Mouse (Mus musculus) forebrain, embryonic 14.5 days (tissue): ENCODE results near the gene Sorbs1. TPM values are rescaled to one million over a fixed set of nuclear protein-coding genes. Genes with fewer than 3 reads are reported as not detected.

Experiments
- ATAC-seq: fragments of 200-750 bp; cut with Nextera tagmentation; 2 replicates; pipeline ENCODE4 v1.8.0; 2017; ENCODE audit warnings: mild to moderate bottlenecking, moderate library complexity
- DNase-seq: peaks from one replicate; pipeline ENCODE4 v3.0.0-alpha.2; 2015; ENCODE audit warnings: low spot score
- H3K27ac ChIP-seq: fragments of 300-500 bp; sonication (generic); 2 replicates; pipeline ENCODE4 v1.5.1; 2014; ENCODE audit warnings: low read depth, mild to moderate bottlenecking, control low read depth, low read length, moderate library complexity
- H3K27me3 ChIP-seq: fragments of 300-500 bp; sonication (generic); replicated peaks from 2 replicates; pipeline ENCODE4 v1.6.1; 2014; ENCODE audit warnings: low read length, control low read depth, mixed read lengths; ENCODE audit not compliant: control insufficient read depth, insufficient read depth
- H3K36me3 ChIP-seq: fragments of 300-500 bp; sonication (generic); 2 replicates; pipeline ENCODE4 v1.6.1; 2014; ENCODE audit warnings: low read length, control low read depth; ENCODE audit not compliant: control insufficient read depth, insufficient read depth
- H3K4me1 ChIP-seq: fragments of 300-500 bp; sonication (generic); 2 replicates; pipeline ENCODE4 v1.6.1; 2014; ENCODE audit warnings: antibody characterized with exemption, low read length, control low read depth; ENCODE audit not compliant: control insufficient read depth, insufficient read depth
- H3K4me2 ChIP-seq: fragments of 300-500 bp; sonication (generic); 2 replicates; pipeline ENCODE4 v1.6.1; 2014; ENCODE audit warnings: mild to moderate bottlenecking, control low read depth, low read length
- H3K4me3 ChIP-seq: fragments of 300-500 bp; sonication (generic); 2 replicates; pipeline ENCODE4 v1.5.1; 2014; ENCODE audit warnings: low read depth, low read length, control low read depth
- H3K9ac ChIP-seq: fragments of 300-500 bp; sonication (generic); 2 replicates; pipeline ENCODE4 v1.6.1; 2014; ENCODE audit warnings: mild to moderate bottlenecking, low read length, control low read depth, moderate library complexity
- H3K9me3 ChIP-seq: fragments of 300-500 bp; sonication (generic); replicated peaks from 2 replicates; pipeline ENCODE4 v1.6.1; 2016; ENCODE audit warnings: low read length, control low read depth, mixed read lengths; ENCODE audit not compliant: control insufficient read depth
- WGBS: fragments of 180-500 bp; shearing (Covaris S2); extraction: QIAGEN DNeasy Blood & Tissue Kit; methylation state at CpG from one replicate; pipeline ENCODE4 v1.1.7; 2014; 5-methylcytosine and 5-hydroxymethylcytosine counted together
- polyA plus RNA-seq: library from polyadenylated mRNA; unstranded; fragments of >200 nt; fragmentation: Nextera tagmentation; extraction: Ambion mirVana; gene quantifications from 2 replicates; pipeline ENCODE4 v1.2.1, GENCODE M21; 2014

Gene Sorbs1
- polyA plus RNA-seq, 1 experiment from 2014 or later = 61.1 TPM

- H3K9me3 ChIP-seq = no peaks in the 10 kb centered on the region
- H3K27me3 ChIP-seq = no peaks in the 10 kb centered on the region
- H3K4me2 ChIP-seq = no peak overlapping the region
- no peak overlapping the region for H3K27ac ChIP-seq
- ATAC-seq = peak; percentile 44; the same call in 1 of the 2 replicates
- peaks cover 8% of the 10 kb centered on the region; the same call in 1 of the 2 replicates for H3K4me1 ChIP-seq
- no peak for DNase-seq
- no peak overlapping the region for H3K4me3 ChIP-seq
- H3K9ac ChIP-seq = no peak overlapping the region
- 87% methylated on average over 10 of the region's 10 CpGs for WGBS
- H3K36me3 ChIP-seq = no peaks in the 10 kb centered on the region
Observed at GRCm38 (mm10) chr19:40478161-40478575, 35.4 kb downstream of the Sorbs1 start.

GRCm38 (mm10) chr19:40477445-40477941 is 36.1 kb downstream of the Sorbs1 start:
- H3K4me3 ChIP-seq = no peak overlapping the region
- ATAC-seq (no peak), DNase-seq (no peak)
- H3K9ac ChIP-seq = no peak overlapping the region
- WGBS = 76% methylated on average over 5 of the region's 5 CpGs
- H3K9me3 ChIP-seq = no peaks in the 10 kb centered on the region
- no peak overlapping the region for H3K27ac ChIP-seq
- no peaks in the 10 kb centered on the region for H3K36me3 ChIP-seq
- no peak overlapping the region for H3K4me2 ChIP-seq
- no peaks in the 10 kb centered on the region for H3K27me3 ChIP-seq
- peaks cover 12% of the 10 kb centered on the region for H3K4me1 ChIP-seq

GRCm38 (mm10) chr19:40476491-40476890 is 37.1 kb downstream of the Sorbs1 start:
- peaks cover 19% of the 10 kb centered on the region for H3K4me1 ChIP-seq
- H3K9me3 ChIP-seq = no peaks in the 10 kb centered on the region
- ATAC-seq (no peak), DNase-seq (no peak)
- WGBS = 94% methylated on average over 4 of the region's 4 CpGs
- H3K27me3 ChIP-seq = no peaks in the 10 kb centered on the region
- no peak overlapping the region for H3K27ac ChIP-seq
- H3K4me2 ChIP-seq = no peak overlapping the region
- H3K36me3 ChIP-seq = no peaks in the 10 kb centered on the region
- H3K9ac ChIP-seq = no peak overlapping the region
- no peak overlapping the region for H3K4me3 ChIP-seq

GRCm38 (mm10) chr19:40471526-40472245 is 41.9 kb downstream of the Sorbs1 start:
- no peak overlapping the region for H3K4me3 ChIP-seq
- ATAC-seq (peak; percentile 91), DNase-seq (peak; percentile 82)
- H3K9ac ChIP-seq = no peak overlapping the region
- peak overlapping the region; percentile 73 for H3K27ac ChIP-seq
- peak overlapping the region; percentile 5; the same call in 1 of the 2 replicates for H3K4me2 ChIP-seq
- WGBS = 56% methylated on average over 10 of the region's 10 CpGs
- H3K9me3 ChIP-seq = no peaks in the 10 kb centered on the region
- H3K36me3 ChIP-seq = no peaks in the 10 kb centered on the region
- peaks cover 17% of the 10 kb centered on the region for H3K4me1 ChIP-seq
- H3K27me3 ChIP-seq = no peaks in the 10 kb centered on the region

- H3K4me3 ChIP-seq = no peak overlapping the region
- H3K4me1 ChIP-seq = peaks cover 22% of the 10 kb centered on the region
- no peak overlapping the region for H3K9ac ChIP-seq
- no peak overlapping the region for H3K27ac ChIP-seq
- H3K27me3 ChIP-seq = no peaks in the 10 kb centered on the region
- no peaks in the 10 kb centered on the region for H3K9me3 ChIP-seq
- ATAC-seq = no peak
- DNase-seq = no peak
- 83% methylated on average over 5 of the region's 5 CpGs for WGBS
- no peak overlapping the region for H3K4me2 ChIP-seq
- H3K36me3 ChIP-seq = no peaks in the 10 kb centered on the region
Observed at GRCm38 (mm10) chr19:40469792-40470191, 43.8 kb downstream of the Sorbs1 start.

GRCm38 (mm10) chr19:40468308-40468707 is 45.3 kb downstream of the Sorbs1 start:
- no peak for ATAC-seq
- Histone ChIP-seq H3K4me2 (no peak overlapping the region), H3K9me3 (no peaks in the 10 kb centered on the region), H3K36me3 (no peaks in the 10 kb centered on the region), H3K4me3 (no peak overlapping the region), H3K27ac (no peak overlapping the region), H3K4me1 (peaks cover 22% of the 10 kb centered on the region), H3K9ac (no peak overlapping the region), H3K27me3 (no peaks in the 10 kb centered on the region)
- DNase-seq = no peak
- 98% methylated on average over 3 of the region's 3 CpGs for WGBS

- H3K36me3 ChIP-seq = no peaks in the 10 kb centered on the region
- 95% methylated on average over 9 of the region's 9 CpGs for WGBS
Observed at GRCm38 (mm10) chr19:40467810-40468209, 45.8 kb downstream of the Sorbs1 start.

GRCm38 (mm10) chr19:40465339-40465738 is 48.2 kb downstream of the Sorbs1 start:
- H3K9me3 ChIP-seq = no peaks in the 10 kb centered on the region
- H3K27me3 ChIP-seq = no peaks in the 10 kb centered on the region
- H3K4me2 ChIP-seq = no peak overlapping the region
- H3K4me1 ChIP-seq = peaks cover 7% of the 10 kb centered on the region
- no peak overlapping the region for H3K4me3 ChIP-seq
- DNase-seq (peak; percentile 34), ATAC-seq (no peak)
- no peak overlapping the region for H3K9ac ChIP-seq
- H3K36me3 ChIP-seq = no peaks in the 10 kb centered on the region
- H3K27ac ChIP-seq = no peak overlapping the region
- 43% methylated on average over 3 of the region's 3 CpGs for WGBS

More at GRCm38 (mm10) chr19:40467810-40468209, 45.8 kb downstream of the Sorbs1 start:
- DNase-seq = no peak
- ATAC-seq = no peak
- Histone ChIP-seq H3K9me3 (no peaks in the 10 kb centered on the region), H3K27me3 (no peaks in the 10 kb centered on the region), H3K4me2 (no peak overlapping the region), H3K27ac (no peak overlapping the region), H3K4me1 (peaks cover 21% of the 10 kb centered on the region), H3K4me3 (no peak overlapping the region), H3K9ac (no peak overlapping the region)

- no peak overlapping the region for H3K4me3 ChIP-seq
- WGBS = 91% methylated on average over 9 of the region's 9 CpGs
- no peaks in the 10 kb centered on the region for H3K36me3 ChIP-seq
Observed at GRCm38 (mm10) chr19:40464408-40464807, 49.2 kb downstream of the Sorbs1 start.

More at GRCm38 (mm10) chr19:40464408-40464807, 49.2 kb downstream of the Sorbs1 start:
- DNase-seq (no peak), ATAC-seq (no peak)
- Histone ChIP-seq H3K27me3 (no peaks in the 10 kb centered on the region), H3K9me3 (no peaks in the 10 kb centered on the region), H3K27ac (no peak overlapping the region), H3K4me2 (no peak overlapping the region), H3K9ac (no peak overlapping the region), H3K4me1 (peaks cover 5% of the 10 kb centered on the region; the same call in 1 of the 2 replicates)
